Mouse (Mus musculus): ENCODE measurements around the gene Acsm1.

The Acsm1 gene

DNA sequence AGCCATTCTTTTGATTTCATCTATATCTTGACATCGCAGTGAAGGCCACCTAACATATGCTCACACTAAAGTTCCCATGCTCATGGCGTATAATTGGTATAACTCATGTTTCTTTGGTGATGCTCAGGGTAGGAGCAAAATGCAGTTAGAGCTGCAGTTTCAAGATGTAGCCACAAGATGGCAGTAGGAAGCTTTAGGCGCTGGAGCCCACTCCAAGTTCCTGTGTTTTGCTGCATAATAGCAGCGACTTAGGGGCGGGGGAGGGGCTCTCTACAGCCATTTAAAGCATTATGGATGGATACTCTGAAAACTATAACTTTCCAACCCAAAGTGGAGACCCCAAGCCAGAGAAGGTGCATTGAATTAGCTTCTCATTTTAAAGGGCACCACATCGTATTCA is 66.6 kb downstream of the Acsm1 start:
- no peak for DNase-seq

DNA sequence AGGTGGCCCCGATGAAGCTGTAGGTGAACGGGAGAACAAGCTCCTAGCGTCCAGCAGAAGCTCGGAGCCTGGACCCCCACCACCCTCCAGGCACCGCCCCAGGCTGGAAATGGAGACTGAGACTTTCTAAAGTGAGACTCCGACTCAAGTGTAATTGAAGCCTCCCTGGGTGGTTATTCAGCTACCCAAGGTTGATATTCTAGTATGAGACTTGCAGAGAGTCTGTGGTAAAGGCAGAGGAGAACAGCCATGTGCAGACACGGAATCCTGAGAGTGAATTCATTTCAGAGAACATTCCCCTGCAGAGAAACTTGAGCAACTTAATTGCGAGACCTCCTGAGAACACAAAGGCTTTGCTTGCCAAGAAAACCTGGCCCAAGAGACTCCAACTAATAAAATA is 73.3 kb downstream of the Acsm1 start:
- DNase-seq = no peak

DNA sequence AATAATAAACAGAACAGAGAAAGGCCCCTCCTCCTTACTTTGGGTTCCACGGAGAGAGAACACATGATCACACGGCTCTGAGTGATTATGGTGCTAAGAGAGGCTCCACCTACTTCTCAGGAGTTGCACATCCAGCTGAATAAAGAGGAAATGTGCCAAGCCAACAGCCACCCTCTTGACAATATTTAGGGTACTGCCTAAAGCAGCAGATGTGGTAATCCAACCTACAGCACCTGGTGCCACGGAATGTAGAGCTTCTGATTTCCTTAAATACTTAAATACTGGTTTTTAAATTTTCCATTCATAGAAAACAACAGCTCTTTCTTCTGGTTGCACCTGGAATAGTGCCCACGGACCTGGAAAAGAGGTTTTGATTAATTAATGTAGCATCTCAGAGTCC is 75.9 kb downstream of the Acsm1 start:
- DNase-seq = no peak

DNA sequence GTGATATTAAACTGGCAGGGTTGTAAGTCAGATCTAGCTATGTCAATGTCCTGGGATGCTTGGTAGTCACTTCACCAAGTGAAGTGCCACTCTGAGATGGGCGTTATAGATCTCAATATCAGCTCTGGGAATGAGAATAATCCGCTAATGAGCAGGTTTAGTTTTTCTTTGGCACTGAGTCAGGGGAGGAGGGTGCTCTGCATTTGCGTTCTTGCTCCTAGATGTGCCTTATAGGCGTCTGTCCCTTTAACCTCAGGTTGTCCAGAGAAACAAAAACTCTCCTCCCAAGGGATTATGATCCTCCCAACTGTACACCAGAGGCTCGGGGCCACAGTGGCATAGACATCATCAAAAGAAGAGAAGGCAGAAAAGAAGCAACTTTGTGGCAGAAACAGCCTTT is 82.9 kb downstream of the Acsm1 start, which contains the start of gene Acsm4:
Gene Acsm4, plus strand, starts transcription at position 301 of the 400 bp plus-strand sequence.
- no peak for DNase-seq

DNA sequence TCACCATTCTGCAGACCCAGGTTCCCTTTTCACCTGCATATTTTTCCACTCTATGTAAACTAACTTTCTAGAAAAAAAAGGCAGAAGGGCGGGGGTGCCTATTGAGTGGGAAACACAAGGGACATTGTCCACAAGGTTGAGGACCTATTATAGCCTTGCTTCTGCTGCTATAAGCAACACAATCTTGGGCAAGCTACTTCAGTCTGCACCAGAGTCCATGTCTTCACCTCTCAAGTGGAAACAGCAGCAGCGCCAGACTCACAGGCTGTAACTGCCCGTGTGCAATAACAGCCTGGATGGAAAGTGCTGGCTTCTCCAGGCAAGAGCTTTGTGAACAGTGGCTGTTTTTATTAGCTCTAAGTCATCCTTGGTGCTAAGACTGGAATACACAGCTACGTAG is 85.5 kb downstream of the Acsm1 start:
- no peak for DNase-seq

DNA sequence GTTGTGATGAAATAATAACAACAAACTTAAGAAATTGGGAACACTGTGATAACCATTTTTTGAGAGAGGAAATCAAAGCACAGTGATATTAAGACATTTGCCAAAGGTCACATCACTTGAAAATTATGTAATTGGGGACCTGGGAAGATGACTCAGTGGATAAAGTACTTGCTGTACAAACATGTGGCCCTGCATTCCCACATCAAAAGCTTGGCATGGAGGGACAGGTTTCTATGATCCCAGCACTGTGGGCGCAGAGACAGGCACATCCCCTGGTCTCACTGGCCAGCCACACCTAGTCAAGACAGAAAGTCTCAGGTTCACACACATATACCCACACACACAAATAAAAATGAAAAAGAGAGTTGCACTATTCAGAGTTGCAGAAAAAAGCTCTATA is 88.1 kb downstream of the Acsm1 start:
- DNase-seq = no peak

All from kidney, adult 18-20 months (tissue).